7 mouse cellular contexts compared by ENCODE assay signal in the genomic region with DNA sequence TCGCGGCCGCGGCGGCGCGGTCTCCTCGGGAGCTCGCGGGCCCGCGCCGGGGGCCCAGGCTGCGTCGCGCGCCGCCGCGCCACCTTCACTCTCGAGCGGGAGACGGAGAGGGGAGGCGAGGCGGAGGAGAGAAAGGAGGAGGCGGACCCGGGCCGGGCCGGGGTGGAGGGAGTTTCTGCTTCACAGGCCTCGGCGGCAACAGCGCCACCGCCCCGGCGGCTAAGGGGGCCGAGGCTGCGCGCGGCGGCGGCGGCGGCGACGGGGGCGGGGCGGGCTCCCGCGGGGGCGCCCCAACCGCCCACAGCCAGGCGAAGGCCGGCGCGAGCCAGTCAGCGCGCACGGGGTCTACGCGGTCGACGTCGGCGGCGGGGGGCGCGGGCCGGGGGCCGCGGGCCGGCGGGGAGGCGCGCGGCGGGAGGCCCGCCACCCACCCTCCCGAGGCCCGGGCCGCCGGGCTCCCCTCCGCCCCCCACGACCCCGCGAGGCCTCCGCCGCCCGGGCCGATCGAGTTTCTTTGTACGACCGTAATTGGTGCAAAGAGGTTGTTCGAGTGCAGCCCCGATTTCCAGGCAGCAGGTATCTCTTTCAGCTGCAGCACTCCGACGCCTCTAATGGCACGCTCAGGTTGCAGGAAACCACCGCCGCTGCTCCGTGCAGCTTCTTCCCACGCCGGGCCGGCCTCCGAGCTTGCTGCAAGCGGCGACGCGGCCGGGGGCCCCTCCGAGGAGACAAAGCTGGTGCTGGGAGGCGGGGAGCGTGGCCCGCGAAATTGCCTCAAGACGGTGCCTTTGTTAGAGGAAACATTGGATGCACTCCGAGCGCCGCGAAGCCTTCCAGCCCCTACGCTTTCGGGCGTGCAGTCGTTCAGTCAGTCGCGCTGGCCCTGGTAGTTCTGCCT. TPM values are rescaled to one million over a fixed set of nuclear protein-coding genes. Genes with fewer than 3 reads are reported as not detected.
DNase-seq lines count a peak whose midpoint lies in the region; ATAC-seq lines count a peak whose summit lies in the region.

No protein-coding gene starts in this region.

- DNase-seq in adrenal gland, adult 8-10 months, result peak; percentile 84
- peak; percentile 92 for DNase-seq in embryonic facial prominence, embryonic 10.5 days (ENCODE audit: low spot score)
- peak; percentile 90 for DNase-seq in kidney, adult 11 months
- DNase-seq in limb, embryonic 10.5 days (ENCODE audit: low spot score), result peak; percentile 89
- DNase-seq in spleen, adult 12 weeks (ENCODE audit: low spot score), result peak; percentile 59

- peak overlapping the region; percentile 100 for H3K27ac ChIP-seq in embryonic facial prominence, embryonic 10.5 days (replicated peaks)
- H3K27ac ChIP-seq in limb, embryonic 10.5 days, result peak overlapping the region; percentile 100
- peak overlapping the region; percentile 100 for H3K27ac ChIP-seq in midbrain, embryonic 12.5 days (replicated peaks)

- peak; percentile 57 for ATAC-seq in granulocyte monocyte progenitor cell, adult 5-6 weeks (replicated peaks; ENCODE audit: poor library complexity, severe bottlenecking)
- peak; percentile 90 for ATAC-seq in midbrain, embryonic 12.5 days (ENCODE audit: low FRiP score, low read depth)

- H3K4me3 ChIP-seq in embryonic facial prominence, embryonic 10.5 days, result peak overlapping the region; percentile 82
- peak overlapping the region; percentile 91 for H3K4me3 ChIP-seq in limb, embryonic 10.5 days
- peak overlapping the region; percentile 96 for H3K4me3 ChIP-seq in midbrain, embryonic 12.5 days

- under 1% methylated on average over 120 of the region's 125 CpGs for WGBS in embryonic facial prominence, embryonic 10.5 days
- WGBS in limb, embryonic 10.5 days, result 2% methylated on average over 123 of the region's 125 CpGs
- WGBS in midbrain, embryonic 12.5 days, result 0% methylated on average over 72 of the region's 125 CpGs

- H3K9me3 ChIP-seq in embryonic facial prominence, embryonic 10.5 days, result no peaks in the 10 kb centered on the region
- no peaks in the 10 kb centered on the region for H3K9me3 ChIP-seq in limb, embryonic 10.5 days (replicated peaks)
- H3K9me3 ChIP-seq in midbrain, embryonic 12.5 days, result no peaks in the 10 kb centered on the region

- no peaks in the 10 kb centered on the region; the same call in 1 of the 2 replicates for H3K36me3 ChIP-seq in embryonic facial prominence, embryonic 10.5 days (replicated peaks)
- H3K36me3 ChIP-seq in limb, embryonic 10.5 days, result no peaks in the 10 kb centered on the region
- H3K36me3 ChIP-seq in midbrain, embryonic 12.5 days, result no peaks in the 10 kb centered on the region

- H3K4me1 ChIP-seq in embryonic facial prominence, embryonic 10.5 days, result peaks cover 34% of the 10 kb centered on the region
- H3K4me1 ChIP-seq in limb, embryonic 10.5 days, result peaks cover 28% of the 10 kb centered on the region
- peaks cover 22% of the 10 kb centered on the region for H3K4me1 ChIP-seq in midbrain, embryonic 12.5 days

- peak overlapping the region; percentile 84 for H3K4me2 ChIP-seq in midbrain, embryonic 12.5 days (replicated peaks)

- H3K27me3 ChIP-seq in embryonic facial prominence, embryonic 10.5 days (replicated peaks; ENCODE audit: low read depth, poor library complexity, severe bottlenecking), result peaks cover 16% of the 10 kb centered on the region
- H3K27me3 ChIP-seq in limb, embryonic 10.5 days (ENCODE audit: low read depth, poor library complexity, severe bottlenecking), result no peaks in the 10 kb centered on the region
- 0 out of 2 replicates have a peak, but pooled peaks cover 7% of the 10 kb centered on the region for H3K27me3 ChIP-seq in midbrain, embryonic 12.5 days

- H3K9ac ChIP-seq in midbrain, embryonic 12.5 days (replicated peaks), result peak overlapping the region; percentile 99

RNA-seq across cellular contexts. Expression of a gene that starts 0.9 kb away (rescaled TPM):
- 100 to 1,000 TPM in 2 of 4 experiments, 10 to 100 TPM in 2; 88.7 to 123 (median 108) TPM for total RNA-seq in adrenal gland, adult 8-10 months (2022)
- polyA plus RNA-seq in embryonic facial prominence, embryonic 10.5 days (2016; fragmentation: Nextera tagmentation; extraction: Ambion mirVana), result 13.6 and 16.6 TPM in 2 replicates
- total RNA-seq in granulocyte monocyte progenitor cell, adult 5-6 weeks (2014; fragmentation: Nextera tagmentation), result 63.9 and 67.0 TPM in 2 replicates
- 83.1 and 89.0 TPM in 2 replicates for total RNA-seq in granulocyte monocyte progenitor cell, adult 5-6 weeks (2017)
- 12.2 and 16.6 TPM in 2 replicates for polyA plus RNA-seq in limb, embryonic 10.5 days (2016; fragmentation: Nextera tagmentation; extraction: Ambion mirVana)
- polyA plus RNA-seq in midbrain, embryonic 12.5 days (2016; fragmentation: Nextera tagmentation; extraction: Ambion mirVana), result 21.8 and 25.1 TPM in 2 replicates

Comparison
In these comparisons a context has a peak if more than half of its experiments do, and no peak if none do; other contexts are left out.
1. Peak in every context shown above with its lines: DNase-seq, ATAC-seq, H3K4me3 ChIP-seq and H3K27ac ChIP-seq.